Mouse (Mus musculus) neutrophil, adult 5-6 weeks (primary cell): ENCODE measurements around the gene Pnmt. TPM values are rescaled to one million over a fixed set of nuclear protein-coding genes. Genes with fewer than 3 reads are reported as not detected.
A peak's percentile ranks its signal among the peaks of the same experiment; 100 is the strongest.
"Not testable (repeated sequence)": the region's sequence is repeated elsewhere in the genome, so short reads cannot be mapped to it uniquely, and the experiment has no call there.

Experiments
- ATAC-seq: fragments of 151-379, 151-347 bp; 2 replicates; pipeline ENCODE4 v1.8.0; 2017; ENCODE audit warnings: mild to moderate bottlenecking, moderate TSS enrichment; ENCODE audit not compliant: insufficient number of reproducible peaks, poor library complexity, low FRiP score, severe bottlenecking; ENCODE audit errors: extremely low read depth
- total RNA-seq: library from RNA; stranded (forward); fragments of 200-1000 nt; gene quantifications from 2 replicates; pipeline ENCODE4 v1.2.3, GENCODE M21; 2017

Pnmt gene
- total RNA-seq, 1 experiment from 2014 or later: not detected

GRCm38 (mm10) chr11:98380106-98380505 lies 6.1 kb upstream of the Pnmt start:
- no peak for ATAC-seq

- no peak for ATAC-seq
Measured at GRCm38 (mm10) chr11:98381651-98382050, 4.6 kb upstream of the Pnmt start.

- not testable (repeated sequence) for ATAC-seq
Measured at GRCm38 (mm10) chr11:98382405-98382804, 3.8 kb upstream of the Pnmt start.

- no peak for ATAC-seq
Measured at GRCm38 (mm10) chr11:98383261-98384030, 2.8 kb upstream of the Pnmt start, which contains the start of gene Tcap. Gene Tcap, plus strand, starts transcription at chr11:98383811.

- ATAC-seq: no peak
Measured at GRCm38 (mm10) chr11:98384216-98384615, 2.0 kb upstream of the Pnmt start.

GRCm38 (mm10) chr11:98384721-98385637 lies 1.3 kb upstream of the Pnmt start:
- no peak for ATAC-seq

- no peak for ATAC-seq
Measured at GRCm38 (mm10) chr11:98386596-98386995, 346 bp downstream of the Pnmt start.

- ATAC-seq: no peak
Measured at GRCm38 (mm10) chr11:98387056-98387577, 867 bp downstream of the Pnmt start.

- ATAC-seq: no peak
Measured at GRCm38 (mm10) chr11:98388282-98388681, 2.0 kb downstream of the Pnmt start.

- ATAC-seq: no peak
Measured at GRCm38 (mm10) chr11:98389221-98389780, 3.1 kb downstream of the Pnmt start.

GRCm38 (mm10) chr11:98390141-98390540 lies 3.9 kb downstream of the Pnmt start:
- ATAC-seq: no peak

- no peak for ATAC-seq
Measured at GRCm38 (mm10) chr11:98392034-98392433, 5.8 kb downstream of the Pnmt start.

- no peak for ATAC-seq
Measured at GRCm38 (mm10) chr11:98392645-98393044, 6.4 kb downstream of the Pnmt start.

- no peak for ATAC-seq
Measured at GRCm38 (mm10) chr11:98393317-98393716, 7.1 kb downstream of the Pnmt start.

- ATAC-seq: no peak
Measured at GRCm38 (mm10) chr11:98394301-98394700, 8.1 kb downstream of the Pnmt start.

GRCm38 (mm10) chr11:98395041-98395440 lies 8.8 kb downstream of the Pnmt start:
- ATAC-seq: no peak

GRCm38 (mm10) chr11:98397946-98398345 lies 11.7 kb downstream of the Pnmt start:
- ATAC-seq: no peak

GRCm38 (mm10) chr11:98400161-98400726 lies 14.0 kb downstream of the Pnmt start, which contains the start of gene Pgap3:
Gene Pgap3, minus strand, starts transcription at chr11:98400490.
- peak; percentile 81 for ATAC-seq

- no peak for ATAC-seq
Measured at GRCm38 (mm10) chr11:98400816-98401215, 14.6 kb downstream of the Pnmt start.
